Mouse (Mus musculus) bone marrow, adult 2 months (tissue): ENCODE results near the gene Carm1.

Experiments
- CTCF ChIP-seq: fragments of 200-500 bp; IDR thresholded peaks from 2 replicates; pipeline ENCODE4 v1.5.1; 2011; ENCODE audit warnings: low read length, control low read depth; ENCODE audit not compliant: control insufficient read depth, insufficient read depth
- POLR2A ChIP-seq: fragments of 200-500 bp; IDR thresholded peaks from 2 replicates; pipeline ENCODE4 v1.6.1; 2011; ENCODE audit warnings: low read depth, mild to moderate bottlenecking, control low read depth, low read length, borderline replicate concordance; ENCODE audit not compliant: control insufficient read depth

- TF ChIP-seq POLR2A (no peak), CTCF (no peak)
These were observed 28.6 kb downstream of the Carm1 start for GRCm38 (mm10) chr9:21575253-21575652.
